ENCODE assay signal across 7 mouse cellular contexts in genomic region chr16:43801791-43802307, GRCm38 (mm10). TPM values are rescaled to one million over a fixed set of nuclear protein-coding genes. Genes with fewer than 3 reads are reported as not detected.
DNase-seq lines count a peak whose midpoint lies in the region; ATAC-seq and TF ChIP-seq lines count a peak whose summit lies in the region.

No protein-coding gene starts in this region.

- peak; percentile 69 to 81 for DNase-seq in adrenal gland, adult 18-20 months (ENCODE audit: low spot score in 2 of 2)
- DNase-seq in embryo, embryonic 10.5 days (ENCODE audit: low spot score) = peak; percentile 87
- peak; percentile 63 to 84 for DNase-seq in gastrocnemius, postnatal 4 days (ENCODE audit: low spot score in 2 of 2)
- peak; percentile 31 to 67 for DNase-seq in spleen, adult 2 months (ENCODE audit: low read depth in 1 of 2, low spot score in 2 of 2)

- peak; percentile 84 for ATAC-seq in intestine, embryonic 16.5 days
- ATAC-seq in limb, embryonic 12.5 days (ENCODE audit: insufficient number of reproducible peaks, insufficient read depth, low FRiP score, low TSS enrichment, low read depth) = peak; percentile 76
- peak; percentile 76 for ATAC-seq in midbrain, embryonic 15.5 days (replicated peaks)

- 4% methylated on average over 18 of the region's 18 CpGs for WGBS in intestine, embryonic 16.5 days
- 2% methylated on average over 18 of the region's 18 CpGs for WGBS in limb, embryonic 12.5 days
- 4% methylated on average over 18 of the region's 18 CpGs for WGBS in midbrain, embryonic 15.5 days
- WGBS in spleen, adult 2 months = 7% methylated on average over 18 of the region's 18 CpGs

- H3K27me3 ChIP-seq in intestine, embryonic 16.5 days (replicated peaks; ENCODE audit: control insufficient read depth, insufficient read depth, low read length) = no peaks in the 10 kb centered on the region
- peaks cover 26% of the 10 kb centered on the region for H3K27me3 ChIP-seq in limb, embryonic 12.5 days
- no peaks in the 10 kb centered on the region for H3K27me3 ChIP-seq in midbrain, embryonic 15.5 days (replicated peaks)
- H3K27me3 ChIP-seq in spleen, adult 2 months (ENCODE audit: control insufficient read depth, insufficient read depth, low read length) = no peaks in the 10 kb centered on the region

- peaks cover 8% of the 10 kb centered on the region; the same call in 1 of the 2 replicates for H3K4me1 ChIP-seq in intestine, embryonic 16.5 days (ENCODE audit: control insufficient read depth, insufficient read depth, low read length)
- peaks cover 29% of the 10 kb centered on the region for H3K4me1 ChIP-seq in limb, embryonic 12.5 days (replicated peaks)
- H3K4me1 ChIP-seq in midbrain, embryonic 15.5 days = peaks cover 22% of the 10 kb centered on the region
- H3K4me1 ChIP-seq in spleen, adult 2 months (ENCODE audit: control insufficient read depth, insufficient read depth, insufficient read length) = no peaks in the 10 kb centered on the region; the same call in none of the 2 replicates

- H3K4me3 ChIP-seq in intestine, embryonic 16.5 days (ENCODE audit: low read length) = peak overlapping the region; percentile 54
- peak overlapping the region; percentile 32 for H3K4me3 ChIP-seq in limb, embryonic 12.5 days (replicated peaks)
- peak overlapping the region; percentile 43 for H3K4me3 ChIP-seq in midbrain, embryonic 15.5 days
- no peak overlapping the region for H3K4me3 ChIP-seq in spleen, adult 2 months (ENCODE audit: extremely low read depth, insufficient read depth, insufficient read length)

- H3K36me3 ChIP-seq in intestine, embryonic 16.5 days (ENCODE audit: control insufficient read depth, insufficient read depth, low read length) = no peaks in the 10 kb centered on the region
- no peaks in the 10 kb centered on the region for H3K36me3 ChIP-seq in limb, embryonic 12.5 days
- no peaks in the 10 kb centered on the region for H3K36me3 ChIP-seq in midbrain, embryonic 15.5 days (replicated peaks)
- H3K36me3 ChIP-seq in spleen, adult 2 months (ENCODE audit: control insufficient read depth, insufficient read depth, low read length) = no peaks in the 10 kb centered on the region

- H3K4me2 ChIP-seq in intestine, embryonic 16.5 days (ENCODE audit: low read depth, low read length) = peak overlapping the region; percentile 89
- peak overlapping the region; percentile 64 for H3K4me2 ChIP-seq in limb, embryonic 12.5 days
- peak overlapping the region; percentile 90 for H3K4me2 ChIP-seq in midbrain, embryonic 15.5 days

- TF ChIP-seq CTCF in spleen, adult 2 months (IDR thresholded peaks at IDR 0.05; ENCODE audit: extremely low read depth, insufficient read depth, insufficient read length, insufficient replicate concordance) = peak; percentile 85; the same call in 1 of the 2 replicates

- H3K9ac ChIP-seq in intestine, embryonic 16.5 days (ENCODE audit: low read depth, low read length) = peak overlapping the region; percentile 72
- no peak overlapping the region for H3K9ac ChIP-seq in limb, embryonic 12.5 days (replicated peaks)
- peak overlapping the region; percentile 36; the same call in 1 of the 2 replicates for H3K9ac ChIP-seq in midbrain, embryonic 15.5 days

- no peak overlapping the region for H3K27ac ChIP-seq in intestine, embryonic 16.5 days (ENCODE audit: low read length)
- H3K27ac ChIP-seq in limb, embryonic 12.5 days = peak overlapping the region; percentile 53; the same call in 1 of the 2 replicates
- peak overlapping the region; percentile 38; the same call in 1 of the 2 replicates for H3K27ac ChIP-seq in midbrain, embryonic 15.5 days
- no peak overlapping the region for H3K27ac ChIP-seq in spleen, adult 2 months (ENCODE audit: insufficient read depth, low read length)

- H3K9me3 ChIP-seq in intestine, embryonic 16.5 days (ENCODE audit: control insufficient read depth, low read length) = no peaks in the 10 kb centered on the region
- H3K9me3 ChIP-seq in limb, embryonic 12.5 days = peaks cover 3% of the 10 kb centered on the region; the same call in 1 of the 2 replicates
- H3K9me3 ChIP-seq in midbrain, embryonic 15.5 days = 0 out of 2 replicates have a peak, but pooled peaks cover under 1% of the 10 kb centered on the region

- no peak for TF ChIP-seq POLR2A in spleen, adult 2 months (IDR thresholded peaks at IDR 0.05; ENCODE audit: low read depth, low read length)

RNA-seq across cellular contexts. Expression of gene Drd3, which starts 48.0 kb away (rescaled TPM):
- total RNA-seq in adrenal gland, adult 18-20 months (2021) = not detected
- not detected for total RNA-seq in gastrocnemius, postnatal 4 days (2021)
- polyA plus RNA-seq in intestine, embryonic 16.5 days (2015; fragmentation: Nextera tagmentation; extraction: Ambion mirVana) = not detected in 2 replicates
- polyA plus RNA-seq in limb, embryonic 12.5 days (2016; fragmentation: Nextera tagmentation; extraction: Ambion mirVana) = not detected in 2 replicates
- polyA plus RNA-seq in midbrain, embryonic 15.5 days (2015; fragmentation: Nextera tagmentation; extraction: Ambion mirVana) = not detected in 2 replicates
- polyA plus RNA-seq in spleen, adult 2 months (2012; rRNA removed) = not detected in 2 replicates

Comparison
In these comparisons a context has a peak if more than half of its experiments do, and no peak if none do; other contexts are left out.
1. H3K27ac ChIP-seq: peak in limb, embryonic 12.5 days (single experiment) and midbrain, embryonic 15.5 days (single experiment); none in intestine, embryonic 16.5 days (single experiment) and spleen, adult 2 months (single experiment).
2. Peak in every context shown above with its lines, with median percentiles within 50 percentile points of each other: DNase-seq, ATAC-seq and H3K4me2 ChIP-seq.